Mouse (Mus musculus) heart, adult 2 months (tissue): ENCODE measurements around the gene Susd6. TPM values are rescaled to one million over a fixed set of nuclear protein-coding genes. Genes with fewer than 3 reads are reported as not detected.

Experiments
- DNase-seq, 2 experiments: peaks; one replicate each; pipeline ENCODE4 v3.0.0; 2021
- H3K27ac ChIP-seq: fragments of 200-600 bp; 2 replicates; pipeline ENCODE4 v1.8.1; 2022
- H3K27me3 ChIP-seq: fragments of 200-500 bp; 2 replicates; pipeline ENCODE4 v1.6.1; 2012; ENCODE audit warnings: mild to moderate bottlenecking, low read length, inconsistent platforms, mixed read lengths; ENCODE audit not compliant: control insufficient read depth, insufficient read depth
- H3K36me3 ChIP-seq: fragments of 200-500 bp; 2 replicates; pipeline ENCODE4 v1.6.1; 2012; ENCODE audit warnings: low read length, inconsistent platforms; ENCODE audit not compliant: control insufficient read depth, insufficient read depth
- H3K4me1 ChIP-seq: fragments of 200-500 bp; 2 replicates; pipeline ENCODE4 v1.6.1; 2011; ENCODE audit warnings: low read length; ENCODE audit not compliant: control insufficient read depth, insufficient read depth
- H3K4me3 ChIP-seq: fragments of 200-600 bp; 2 replicates; pipeline ENCODE4 v1.8.1; 2022
- H3K79me2 ChIP-seq: fragments of 200-500 bp; replicated peaks from 2 replicates; pipeline ENCODE4 v1.6.1; 2012; ENCODE audit warnings: mild to moderate bottlenecking, inconsistent platforms, low read length, moderate library complexity, mixed read lengths; ENCODE audit not compliant: control insufficient read depth, insufficient read depth
- H3K9ac ChIP-seq: fragments of 200-500 bp; 2 replicates; pipeline ENCODE4 v1.6.1; 2012; ENCODE audit warnings: low read depth, mild to moderate bottlenecking, control low read depth, inconsistent platforms, low read length, mixed read lengths
- CTCF ChIP-seq: fragments of 200-600 bp; IDR thresholded peaks from 2 replicates; pipeline ENCODE4 v1.8.1; 2022; ENCODE audit warnings: antibody characterized with exemption, mild to moderate bottlenecking, moderate library complexity
- EP300 ChIP-seq: fragments of 200-500 bp; IDR thresholded peaks from 2 replicates; pipeline ENCODE4 v1.6.1; 2011; ENCODE audit warnings: low read depth, low read length, control low read depth; ENCODE audit not compliant: insufficient read depth
- POLR2A ChIP-seq: fragments of 200-500 bp; IDR thresholded peaks from 2 replicates; pipeline ENCODE4 v1.6.1; 2011; ENCODE audit warnings: mild to moderate bottlenecking, low read depth, low read length, control low read depth; ENCODE audit not compliant: insufficient read depth
- WGBS: fragments of 180-500 bp; shearing (Covaris S2); methylation state at CpG from one replicate; pipeline ENCODE4 v1.1.7; 2018; 5-methylcytosine and 5-hydroxymethylcytosine counted together
- intact Hi-C: fragments of 180-260 bp; cut with DNase I; formaldehyde crosslinking; loops from one replicate; pipeline ENCODE4 v1.15.1; 2025
- polyA plus RNA-seq: library from polyadenylated mRNA; depleted of rRNA; stranded (reverse); fragments of >200 nt; gene quantifications from 2 replicates; pipeline ENCODE4 v1.2.3, GENCODE M21; 2012
- total RNA-seq, 2 experiments: library from RNA; stranded (reverse); gene quantifications; 2 replicates each; pipeline ENCODE4 v1.2.3; 2021

Gene Susd6
- total and polyA plus RNA-seq, 3 experiments = 50.1 to 78.6 (median 67.4) TPM

GRCm38 (mm10) chr12:80824202-80824601 lies 33.9 kb downstream of the Susd6 start:
- 23% methylated on average over 1 of the region's 1 CpGs for WGBS
- H3K27ac ChIP-seq = peak overlapping the region; percentile 42
- peaks cover 79% of the 10 kb centered on the region for H3K36me3 ChIP-seq
- H3K4me1 ChIP-seq = peaks cover 40% of the 10 kb centered on the region
- H3K4me3 ChIP-seq = no peak overlapping the region
- H3K9ac ChIP-seq = no peak overlapping the region
- peaks cover 8% of the 10 kb centered on the region for H3K79me2 ChIP-seq
- no peaks in the 10 kb centered on the region for H3K27me3 ChIP-seq
- intact Hi-C loops = no loop called here
- no peak for DNase-seq
- TF ChIP-seq POLR2A (no peak), CTCF (no peak), EP300 (no peak)

GRCm38 (mm10) chr12:80826423-80826822 lies 36.1 kb downstream of the Susd6 start:
- peaks cover 45% of the 10 kb centered on the region for H3K4me1 ChIP-seq
- peaks cover 8% of the 10 kb centered on the region for H3K79me2 ChIP-seq
- no peaks in the 10 kb centered on the region for H3K27me3 ChIP-seq
- no peak overlapping the region for H3K4me3 ChIP-seq
- no peak overlapping the region for H3K9ac ChIP-seq
- intact Hi-C loops = no loop called here
- H3K27ac ChIP-seq = peak overlapping the region; percentile 76
- H3K36me3 ChIP-seq = peaks cover 78% of the 10 kb centered on the region
- TF ChIP-seq POLR2A = no peak
- no peak for TF ChIP-seq CTCF
- no peak for TF ChIP-seq EP300
- WGBS = 28% methylated on average over 1 of the region's 1 CpGs
- DNase-seq = no peak

GRCm38 (mm10) chr12:80827464-80828015 lies 37.2 kb downstream of the Susd6 start:
- Histone ChIP-seq H3K4me1 (peaks cover 41% of the 10 kb centered on the region), H3K27me3 (no peaks in the 10 kb centered on the region), H3K9ac (no peak overlapping the region), H3K27ac (peak overlapping the region; percentile 76), H3K36me3 (peaks cover 78% of the 10 kb centered on the region), H3K4me3 (0 out of 2 replicates have a peak overlapping the region, but pooled peaks have one; percentile 17), H3K79me2 (peaks cover 6% of the 10 kb centered on the region)
- no peak for TF ChIP-seq POLR2A
- TF ChIP-seq EP300 = peak; percentile 60; the same call in 1 of the 2 replicates
- DNase-seq = peak; percentile 75 to 77
- intact Hi-C loops = loop anchor here (2.0 kb wide), 1 partner anchor 37 kb away; the partner anchor contains the start of gene Susd6
- WGBS = 7% methylated on average over 5 of the region's 5 CpGs

- 0 out of 2 replicates have a peak overlapping the region, but pooled peaks have one; percentile 17 for H3K4me3 ChIP-seq
- no peak for TF ChIP-seq POLR2A
- TF ChIP-seq EP300 = no peak
- no peak for TF ChIP-seq CTCF
- H3K36me3 ChIP-seq = peaks cover 79% of the 10 kb centered on the region
- DNase-seq = no peak
- H3K27ac ChIP-seq = peak overlapping the region; percentile 76
- no peak overlapping the region for H3K9ac ChIP-seq
- peaks cover 40% of the 10 kb centered on the region for H3K4me1 ChIP-seq
- intact Hi-C loops = loop anchor here (2.0 kb wide), 1 partner anchor 37 kb away; the partner anchor contains the start of gene Susd6
- H3K27me3 ChIP-seq = no peaks in the 10 kb centered on the region
- peaks cover 5% of the 10 kb centered on the region for H3K79me2 ChIP-seq
- 40% methylated on average over 5 of the region's 5 CpGs for WGBS
Measured at GRCm38 (mm10) chr12:80828020-80828419, 37.7 kb downstream of the Susd6 start.

- TF ChIP-seq POLR2A (no peak), CTCF (no peak), EP300 (no peak)
- H3K9ac ChIP-seq = no peak overlapping the region
- peak overlapping the region; percentile 76 for H3K27ac ChIP-seq
- DNase-seq = no peak
- peaks cover 41% of the 10 kb centered on the region for H3K4me1 ChIP-seq
- 56% methylated on average over 2 of the region's 2 CpGs for WGBS
- peaks cover 79% of the 10 kb centered on the region for H3K36me3 ChIP-seq
- intact Hi-C loops = loop anchor here (2.0 kb wide), 1 partner anchor 38 kb away; the partner anchor contains the start of gene Susd6
- H3K27me3 ChIP-seq = no peaks in the 10 kb centered on the region
- peaks cover 4% of the 10 kb centered on the region for H3K79me2 ChIP-seq
- no peak overlapping the region for H3K4me3 ChIP-seq
Measured at GRCm38 (mm10) chr12:80828951-80829350, 38.6 kb downstream of the Susd6 start.

GRCm38 (mm10) chr12:80830211-80830610 lies 39.9 kb downstream of the Susd6 start:
- peaks cover 11% of the 10 kb centered on the region for H3K79me2 ChIP-seq
- H3K36me3 ChIP-seq = peaks cover 81% of the 10 kb centered on the region
- H3K4me3 ChIP-seq = no peak overlapping the region
- TF ChIP-seq EP300 (no peak), POLR2A (no peak), CTCF (no peak)
- H3K27me3 ChIP-seq = no peaks in the 10 kb centered on the region
- 6% methylated on average over 2 of the region's 2 CpGs for WGBS
- intact Hi-C loops = loop anchor here (1.0 kb wide), 1 partner anchor 9 kb away; no protein-coding TSS in a partner anchor
- no peak for DNase-seq
- H3K4me1 ChIP-seq = peaks cover 43% of the 10 kb centered on the region
- H3K9ac ChIP-seq = no peak overlapping the region
- H3K27ac ChIP-seq = peak overlapping the region; percentile 62
